Mouse (Mus musculus) midbrain, embryonic 16.5 days (tissue): ENCODE results near the gene Gm17617. TPM values are rescaled to one million over a fixed set of nuclear protein-coding genes. Genes with fewer than 3 reads are reported as not detected.

Experiments
- ATAC-seq: fragments of 200-750 bp; cut with Nextera tagmentation; 2 replicates; pipeline ENCODE4 v1.8.0; 2017; ENCODE audit warnings: moderate TSS enrichment
- H3K27ac ChIP-seq: fragments of 300-500 bp; sonication (generic); 2 replicates; pipeline ENCODE4 v1.5.1; 2014; ENCODE audit warnings: mild to moderate bottlenecking, low read length, mixed read lengths
- H3K27me3 ChIP-seq: fragments of 300-500 bp; sonication (generic); 2 replicates; pipeline ENCODE4 v1.6.1; 2014; ENCODE audit warnings: low read depth, low read length, mixed read lengths; ENCODE audit not compliant: control insufficient read depth, insufficient read depth
- H3K36me3 ChIP-seq: fragments of 300-500 bp; sonication (generic); 2 replicates; pipeline ENCODE4 v1.6.1; 2014; ENCODE audit warnings: mild to moderate bottlenecking, low read length, moderate library complexity, mixed read lengths; ENCODE audit not compliant: control insufficient read depth, insufficient read depth
- H3K4me1 ChIP-seq: fragments of 300-500 bp; sonication (generic); 2 replicates; pipeline ENCODE4 v1.6.1; 2014; ENCODE audit warnings: mild to moderate bottlenecking, low read length, mixed read lengths; ENCODE audit not compliant: control insufficient read depth, insufficient read depth
- H3K4me2 ChIP-seq: fragments of 300-500 bp; sonication (generic); 2 replicates; pipeline ENCODE4 v1.6.1; 2014; ENCODE audit warnings: mild to moderate bottlenecking, low read length, mixed read lengths
- H3K4me3 ChIP-seq: fragments of 300-500 bp; sonication (generic); 2 replicates; pipeline ENCODE4 v1.5.1; 2014; ENCODE audit warnings: low read depth, mild to moderate bottlenecking, low read length, moderate library complexity, mixed read lengths
- H3K9ac ChIP-seq: fragments of 300-500 bp; sonication (generic); 2 replicates; pipeline ENCODE4 v1.6.1; 2014; ENCODE audit warnings: low read depth, low read length, mixed read lengths
- H3K9me3 ChIP-seq: fragments of 300-500 bp; sonication (generic); replicated peaks from 2 replicates; pipeline ENCODE4 v1.6.1; 2014; ENCODE audit warnings: mild to moderate bottlenecking, low read length, mixed read lengths; ENCODE audit not compliant: control insufficient read depth, poor library complexity, severe bottlenecking
- WGBS: fragments of 180-500 bp; shearing (Covaris S2); extraction: QIAGEN DNeasy Blood & Tissue Kit; methylation state at CpG from one replicate; pipeline ENCODE4 v1.1.7; 2014; 5-methylcytosine and 5-hydroxymethylcytosine counted together
- polyA plus RNA-seq: library from polyadenylated mRNA; unstranded; fragments of >200 nt; fragmentation: Nextera tagmentation; extraction: Ambion mirVana; gene quantifications from 2 replicates; pipeline ENCODE4 v1.2.1, GENCODE M21; 2015

Gene Gm17617
- not detected in 2 replicates for polyA plus RNA-seq

DNA sequence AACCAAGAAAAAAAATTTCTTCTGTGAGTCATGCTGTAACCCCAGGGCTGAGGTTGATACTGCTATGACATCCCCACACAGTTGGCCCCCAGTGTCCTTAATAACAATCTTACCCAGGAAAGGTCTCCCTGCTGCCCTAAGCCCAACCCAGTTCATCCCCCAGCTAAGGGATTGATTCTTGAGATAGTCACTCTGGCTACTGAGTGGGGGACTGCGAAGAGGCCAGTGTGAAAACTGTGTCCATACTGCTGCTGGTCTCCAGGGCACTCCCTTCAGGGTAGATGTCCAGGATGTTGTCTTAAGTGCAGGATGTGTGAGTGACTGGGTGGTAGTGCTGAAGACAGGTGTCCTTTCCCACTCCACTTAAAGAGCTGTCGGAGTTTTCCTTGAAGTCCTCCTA lies at the start of gene Gm17617:
Gene Gm17617, minus strand, starts transcription at position 101 of the 400 bp plus-strand sequence.
- Histone ChIP-seq H3K4me3 (no peak within 1 kb of the TSS), H3K9me3 (no peaks in the 10 kb centered on the region), H3K9ac (no peak within 1 kb of the TSS), H3K27me3 (no peaks in the 10 kb centered on the region), H3K27ac (no peak within 1 kb of the TSS), H3K4me2 (no peak within 1 kb of the TSS), H3K36me3 (peaks cover 24% of the 10 kb centered on the region), H3K4me1 (no peaks in the 10 kb centered on the region)
- 98% methylated on average over 2 of the region's 2 CpGs for WGBS
- ATAC-seq, result no peak

DNA sequence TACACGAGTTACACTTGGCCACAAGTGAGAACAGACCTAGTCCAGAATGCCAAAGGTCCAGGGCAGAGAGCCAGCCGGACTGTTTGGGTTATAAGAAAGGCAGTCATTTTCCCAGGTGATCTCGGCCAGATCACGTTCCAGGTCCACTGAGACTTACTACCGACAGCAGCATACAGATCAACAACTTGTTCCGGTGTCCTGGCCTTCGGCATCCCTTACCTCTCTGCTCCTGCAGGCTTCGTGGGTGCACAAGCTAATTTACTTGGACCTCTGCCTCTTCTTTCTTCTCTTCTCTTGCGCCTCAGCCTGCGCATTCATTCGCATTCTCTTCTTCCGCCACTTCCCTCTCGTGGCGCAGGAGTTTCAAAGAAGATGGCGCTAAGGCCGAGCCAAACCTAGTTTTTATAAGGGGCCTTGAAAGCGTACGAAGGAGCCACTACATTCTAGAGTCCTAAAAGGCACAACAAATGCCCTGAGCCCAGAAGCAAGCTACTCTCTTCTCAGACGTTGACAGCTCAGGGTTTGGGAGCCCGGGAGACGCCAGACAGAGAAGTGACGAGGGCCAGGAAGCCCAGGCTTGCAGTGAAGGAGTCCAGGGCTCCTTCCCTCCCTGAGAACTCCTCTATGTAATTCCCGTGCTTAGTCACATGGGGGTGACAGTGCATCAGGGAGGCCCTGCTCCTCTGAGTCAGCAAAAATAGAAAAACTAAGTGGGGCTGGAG lies 49.0 kb upstream of the Gm17617 start:
- ATAC-seq, result peak; percentile 82
- no peaks in the 10 kb centered on the region for H3K36me3 ChIP-seq
- 2% methylated on average over 23 of the region's 23 CpGs for WGBS

DNA sequence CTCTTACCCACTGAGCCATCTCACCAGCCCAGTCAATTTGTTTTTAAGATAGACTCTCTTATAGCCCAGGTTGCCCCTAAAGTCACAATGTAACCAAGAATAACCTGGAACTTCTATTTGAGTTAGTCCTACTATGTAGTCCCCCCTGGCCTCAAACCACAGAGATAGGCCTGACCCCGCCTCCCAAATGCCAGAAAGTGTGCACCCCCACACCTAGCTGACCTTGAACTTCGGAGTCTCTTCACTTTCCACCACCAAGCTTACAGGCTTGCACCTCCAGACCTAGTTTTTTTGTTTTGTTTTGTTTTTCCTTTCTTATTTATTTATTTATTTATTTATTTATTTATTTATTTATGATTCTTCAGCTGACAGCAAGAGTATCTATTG lies 48.4 kb upstream of the Gm17617 start:
- 66% methylated on average over 2 of the region's 2 CpGs for WGBS
- Histone ChIP-seq H3K9ac (no peak overlapping the region), H3K9me3 (no peaks in the 10 kb centered on the region), H3K36me3 (no peaks in the 10 kb centered on the region), H3K4me3 (peak overlapping the region; percentile 26; the same call in 1 of the 2 replicates), H3K4me1 (no peaks in the 10 kb centered on the region), H3K4me2 (peak overlapping the region; percentile 32), H3K27me3 (no peaks in the 10 kb centered on the region), H3K27ac (no peak overlapping the region)
- ATAC-seq, result 0 out of 2 replicates have a peak, but pooled peaks have one; percentile 37

More for the DNA sequence above, 49.0 kb upstream of the Gm17617 start:
- Histone ChIP-seq H3K4me3 (peak overlapping the region; percentile 26), H3K9me3 (no peaks in the 10 kb centered on the region), H3K27ac (peak overlapping the region; percentile 80), H3K27me3 (no peaks in the 10 kb centered on the region), H3K4me1 (no peaks in the 10 kb centered on the region), H3K9ac (peak overlapping the region; percentile 21; the same call in 1 of the 2 replicates), H3K4me2 (peak overlapping the region; percentile 32)

DNA sequence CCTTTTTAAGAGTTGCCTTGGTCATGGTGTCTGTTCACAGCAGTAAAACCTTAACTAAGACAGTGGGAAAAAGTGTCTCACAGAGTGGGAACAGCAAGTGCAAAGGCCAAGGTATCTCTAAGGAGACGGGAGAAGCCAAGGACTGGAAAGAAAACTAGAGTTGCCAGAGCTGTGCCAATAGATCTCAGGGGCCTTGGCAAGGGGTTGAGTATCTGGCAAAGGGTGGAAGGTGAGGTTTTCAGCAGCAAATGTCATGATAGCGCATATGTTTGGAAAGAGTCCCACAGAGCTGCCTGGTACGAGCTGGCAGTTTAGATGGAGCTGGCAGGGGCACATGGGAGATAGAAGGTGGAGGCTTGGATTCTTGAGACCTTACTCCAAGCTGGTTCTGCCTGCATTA lies 46.2 kb upstream of the Gm17617 start:
- H3K27me3 ChIP-seq, result no peaks in the 10 kb centered on the region
- H3K36me3 ChIP-seq, result no peaks in the 10 kb centered on the region
- no peak overlapping the region for H3K4me2 ChIP-seq
- ATAC-seq, result no peak
- no peaks in the 10 kb centered on the region for H3K9me3 ChIP-seq
- no peak overlapping the region for H3K9ac ChIP-seq
- H3K27ac ChIP-seq, result no peak overlapping the region
- WGBS, result 97% methylated on average over 3 of the region's 3 CpGs
- no peaks in the 10 kb centered on the region for H3K4me1 ChIP-seq
- no peak overlapping the region for H3K4me3 ChIP-seq

DNA sequence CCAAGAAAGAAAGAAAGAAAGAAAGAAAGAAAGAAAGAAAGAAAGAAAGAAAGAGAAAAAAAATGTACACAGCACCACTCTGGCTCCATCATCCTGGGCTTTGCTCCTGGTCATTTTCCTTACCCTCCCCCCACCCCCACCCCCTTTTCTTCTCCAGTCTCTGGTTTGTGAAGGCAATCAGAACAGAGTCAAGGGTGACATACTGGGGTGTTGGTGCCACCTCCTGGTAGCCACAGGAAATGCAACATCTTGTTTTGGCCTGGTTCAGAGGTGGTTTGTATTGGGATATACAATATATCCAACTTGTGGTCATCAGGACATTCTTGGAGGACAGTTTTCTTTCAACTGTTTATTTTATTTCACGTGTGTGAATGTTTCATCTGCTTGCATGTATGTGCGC lies 45.2 kb upstream of the Gm17617 start:
- 0 out of 2 replicates have a peak, but pooled peaks have one; percentile 22 for ATAC-seq
- H3K36me3 ChIP-seq, result no peaks in the 10 kb centered on the region
- 33% methylated on average over 2 of the region's 2 CpGs for WGBS
- no peaks in the 10 kb centered on the region for H3K4me1 ChIP-seq
- no peaks in the 10 kb centered on the region for H3K9me3 ChIP-seq
- H3K4me2 ChIP-seq, result no peak overlapping the region
- no peak overlapping the region for H3K27ac ChIP-seq
- H3K27me3 ChIP-seq, result no peaks in the 10 kb centered on the region
- no peak overlapping the region for H3K9ac ChIP-seq
- no peak overlapping the region for H3K4me3 ChIP-seq

DNA sequence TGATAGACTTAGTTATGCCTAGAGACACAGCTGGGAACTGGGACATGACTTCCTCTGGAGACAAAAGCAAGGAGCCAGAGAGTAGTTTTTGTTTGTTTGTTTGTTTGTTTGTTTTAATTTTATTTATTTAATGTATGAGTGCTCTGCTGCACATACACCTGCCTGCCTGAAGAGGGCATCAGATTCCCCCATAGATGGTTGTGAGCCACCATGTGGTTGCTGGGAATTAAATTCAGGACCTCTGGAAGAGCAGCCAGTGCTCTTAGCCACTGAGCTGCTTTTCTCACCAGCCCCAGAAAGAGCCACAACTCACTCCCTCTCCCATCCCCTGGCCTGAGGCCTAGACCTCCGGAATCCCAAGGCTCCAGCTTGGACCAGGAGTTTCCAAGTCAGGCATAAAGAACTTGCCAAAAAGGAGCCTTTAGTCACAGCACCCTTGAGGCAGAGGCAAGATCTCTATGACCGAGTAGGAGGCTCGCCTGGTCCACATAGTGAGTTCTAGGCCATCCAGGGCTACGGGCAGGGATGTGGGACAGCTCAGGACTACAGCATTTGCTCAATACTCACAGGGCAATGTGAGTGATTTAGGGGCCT lies 44.7 kb upstream of the Gm17617 start:
- H3K27ac ChIP-seq, result no peak overlapping the region
- H3K27me3 ChIP-seq, result no peaks in the 10 kb centered on the region
- no peak overlapping the region for H3K4me3 ChIP-seq
- ATAC-seq, result no peak
- no peaks in the 10 kb centered on the region for H3K9me3 ChIP-seq
- no peak overlapping the region for H3K4me2 ChIP-seq
- no peak overlapping the region for H3K9ac ChIP-seq
- H3K4me1 ChIP-seq, result no peaks in the 10 kb centered on the region
- H3K36me3 ChIP-seq, result no peaks in the 10 kb centered on the region
- 65% methylated on average over 4 of the region's 4 CpGs for WGBS

DNA sequence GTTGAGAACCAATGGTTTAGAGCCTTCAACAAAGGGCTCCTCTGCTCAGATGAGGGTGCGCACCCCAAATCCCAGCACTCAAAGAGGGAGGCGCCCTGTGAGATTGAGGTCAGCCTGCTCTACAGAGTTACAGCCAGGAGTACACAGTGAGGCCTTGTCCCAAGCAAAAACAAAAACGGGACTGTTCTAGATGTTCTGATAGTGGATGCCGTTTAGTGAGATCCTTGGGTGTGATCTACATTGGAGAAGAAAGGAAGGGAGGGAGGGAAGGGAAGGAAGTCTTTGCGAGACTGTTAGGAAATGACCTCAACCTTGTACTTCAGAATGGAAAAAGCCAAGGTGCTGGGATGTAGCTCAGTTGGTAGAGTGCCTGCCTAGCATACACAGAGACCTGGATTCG lies 42.9 kb upstream of the Gm17617 start:
- H3K4me3 ChIP-seq, result no peak overlapping the region
- no peaks in the 10 kb centered on the region for H3K9me3 ChIP-seq
- no peaks in the 10 kb centered on the region for H3K36me3 ChIP-seq
- H3K9ac ChIP-seq, result no peak overlapping the region
- no peak overlapping the region for H3K4me2 ChIP-seq
- no peaks in the 10 kb centered on the region for H3K27me3 ChIP-seq
- 93% methylated on average over 6 of the region's 6 CpGs for WGBS
- no peak overlapping the region for H3K27ac ChIP-seq
- peaks cover 8% of the 10 kb centered on the region for H3K4me1 ChIP-seq
- ATAC-seq, result no peak

DNA sequence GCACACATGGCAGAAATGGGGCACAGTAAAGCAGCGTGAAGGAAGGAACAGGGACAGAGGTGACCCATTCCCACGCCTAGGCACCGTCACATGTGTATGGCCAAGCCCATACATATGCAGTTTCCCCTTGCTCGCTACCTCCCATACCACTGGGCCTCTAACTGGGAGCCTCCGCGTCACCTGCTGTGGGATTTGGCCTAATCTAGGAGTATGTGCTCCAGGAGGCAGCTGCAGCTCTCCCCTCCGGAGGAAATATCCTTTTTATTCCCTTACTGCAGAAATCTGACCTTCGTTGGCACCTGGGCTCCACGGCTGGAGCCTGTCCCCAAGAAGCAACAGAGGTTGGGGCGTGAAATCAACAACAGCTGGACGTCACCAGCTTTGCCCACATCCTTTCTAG lies 41.0 kb upstream of the Gm17617 start:
- H3K4me3 ChIP-seq, result no peak overlapping the region
- H3K27me3 ChIP-seq, result no peaks in the 10 kb centered on the region
- no peaks in the 10 kb centered on the region for H3K9me3 ChIP-seq
- WGBS, result 75% methylated on average over 11 of the region's 11 CpGs
- H3K36me3 ChIP-seq, result no peaks in the 10 kb centered on the region
- H3K4me2 ChIP-seq, result no peak overlapping the region
- no peak overlapping the region for H3K27ac ChIP-seq
- no peak for ATAC-seq
- peaks cover 12% of the 10 kb centered on the region for H3K4me1 ChIP-seq
- no peak overlapping the region for H3K9ac ChIP-seq

DNA sequence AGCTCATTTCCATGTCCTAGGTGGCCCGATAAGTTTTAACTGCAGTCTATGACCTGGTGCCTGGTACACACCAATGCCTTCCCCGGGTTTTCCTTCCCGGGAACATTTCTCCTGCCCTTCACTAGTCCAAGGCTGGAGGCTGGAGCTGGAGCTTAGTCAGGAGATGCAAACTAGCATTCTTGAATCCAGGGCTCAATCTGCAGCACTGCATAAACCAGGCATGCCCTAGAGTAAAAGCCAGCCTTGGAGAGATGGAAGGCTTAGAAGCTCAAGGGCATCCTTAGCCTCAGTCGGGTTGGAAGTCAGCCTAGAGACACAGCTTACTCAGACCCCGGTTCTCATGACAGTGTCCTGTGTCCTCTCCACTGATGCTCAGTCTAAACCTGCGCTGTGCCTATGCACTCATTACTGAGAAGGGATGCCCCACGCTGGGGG lies 39.0 kb upstream of the Gm17617 start:
- Histone ChIP-seq H3K27ac (no peak overlapping the region), H3K4me2 (no peak overlapping the region)

More for the DNA sequence above, 39.0 kb upstream of the Gm17617 start:
- Histone ChIP-seq H3K9me3 (no peaks in the 10 kb centered on the region), H3K36me3 (no peaks in the 10 kb centered on the region), H3K4me3 (no peak overlapping the region), H3K4me1 (peaks cover 15% of the 10 kb centered on the region), H3K27me3 (no peaks in the 10 kb centered on the region), H3K9ac (no peak overlapping the region)
- no peak for ATAC-seq
- 45% methylated on average over 7 of the region's 7 CpGs for WGBS
